Mouse (Mus musculus): ENCODE results near the gene Slc50a1. TPM values are rescaled to one million over a fixed set of nuclear protein-coding genes. Genes with fewer than 3 reads are reported as not detected.

The Slc50a1 gene
- polyA plus RNA-seq, 1 experiment from 2014 or later: 40.2 TPM

DNA sequence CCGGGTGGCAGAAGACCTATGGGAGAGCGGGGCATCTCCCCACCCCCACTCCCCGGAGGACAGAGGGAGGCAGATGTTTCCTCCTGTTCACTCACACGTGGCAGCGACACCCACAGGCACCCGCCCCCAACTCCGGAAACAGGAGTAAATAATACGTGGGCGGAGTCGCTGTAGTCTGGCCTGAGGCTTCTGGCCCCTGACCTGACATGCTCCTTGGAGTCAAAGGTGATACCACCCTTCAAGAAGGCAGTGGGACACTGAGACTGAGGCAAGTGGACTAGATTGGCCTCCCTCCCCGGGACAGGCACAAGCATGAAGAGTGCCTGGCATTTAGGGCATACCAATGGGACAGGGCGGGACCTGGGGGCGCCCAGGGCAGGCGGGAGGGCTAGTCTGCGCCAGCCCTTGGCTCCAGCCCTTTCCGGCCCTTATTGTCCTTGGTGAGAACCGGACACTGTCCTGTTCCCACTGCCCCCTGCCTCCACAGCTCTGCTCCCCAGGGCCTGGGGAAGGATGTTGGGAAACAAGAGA, 18.9 kb downstream of the Slc50a1 start:
- WGBS: 4% methylated on average over 17 of the region's 17 CpGs
- Histone ChIP-seq H3K36me3 (peaks cover 9% of the 10 kb centered on the region; the same call in 1 of the 2 replicates), H3K27me3 (replicated peaks) (peaks cover 4% of the 10 kb centered on the region; the same call in 1 of the 2 replicates), H3K9ac (no peak overlapping the region), H3K4me3 (no peak overlapping the region), H3K4me2 (replicated peaks) (peak overlapping the region; percentile 46), H3K9me3 (no peaks in the 10 kb centered on the region), H3K4me1 (peaks cover 27% of the 10 kb centered on the region), H3K27ac (no peak overlapping the region)
- no peak for ATAC-seq (ENCODE audit: low FRiP score, low read depth)

- Histone ChIP-seq H3K36me3 (peaks cover 9% of the 10 kb centered on the region; the same call in 1 of the 2 replicates), H3K9me3 (no peaks in the 10 kb centered on the region), H3K4me1 (peaks cover 33% of the 10 kb centered on the region), H3K27me3 (replicated peaks) (peaks cover 4% of the 10 kb centered on the region; the same call in 1 of the 2 replicates), H3K4me3 (no peak overlapping the region), H3K4me2 (replicated peaks) (peak overlapping the region; percentile 46; the same call in 1 of the 2 replicates), H3K9ac (no peak overlapping the region), H3K27ac (no peak overlapping the region)
- no peak for ATAC-seq (ENCODE audit: low FRiP score, low read depth)
- WGBS: 20% methylated on average over 7 of the region's 7 CpGs
Observed at GRCm38 (mm10) chr3:89250435-89251040, 19.8 kb downstream of the Slc50a1 start.

DNA sequence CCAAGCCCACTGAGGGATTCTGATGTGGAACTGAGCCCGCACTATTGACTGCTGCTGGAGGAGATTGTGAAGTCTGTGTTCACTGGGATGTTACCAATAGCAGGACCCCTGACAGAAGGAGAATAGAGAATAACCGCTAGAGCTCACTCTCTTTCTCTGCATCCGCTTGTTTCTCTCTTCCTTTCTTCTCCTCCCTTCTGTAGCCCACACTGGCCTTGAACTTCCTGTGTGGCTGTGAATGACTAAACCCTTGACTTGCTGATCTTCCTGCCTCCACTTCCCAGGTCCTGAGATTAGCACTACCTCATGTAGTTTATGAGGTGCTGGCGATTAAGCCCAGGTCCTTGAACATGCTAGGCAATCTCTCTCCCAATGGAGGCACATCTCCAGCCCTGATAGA, 22.9 kb downstream of the Slc50a1 start:
- Histone ChIP-seq H3K4me1 (peaks cover 53% of the 10 kb centered on the region), H3K4me3 (peak overlapping the region; percentile 66; the same call in 1 of the 2 replicates), H3K9ac (0 out of 2 replicates have a peak overlapping the region, but pooled peaks have one; percentile 76), H3K27me3 (replicated peaks) (peaks cover 4% of the 10 kb centered on the region; the same call in 1 of the 2 replicates), H3K36me3 (peaks cover 9% of the 10 kb centered on the region; the same call in 1 of the 2 replicates), H3K9me3 (no peaks in the 10 kb centered on the region), H3K4me2 (replicated peaks) (peak overlapping the region; percentile 83), H3K27ac (no peak overlapping the region)
- no peak for ATAC-seq (ENCODE audit: low FRiP score, low read depth)
- 86% methylated on average over 4 of the region's 4 CpGs for WGBS

GRCm38 (mm10) chr3:89246261-89247100, 23.9 kb downstream of the Slc50a1 start, which contains the start of gene Trim46:
Trim46 (minus strand) TSS chr3:89246309.
- ATAC-seq (ENCODE audit: low FRiP score, low read depth): peak; percentile 57
- WGBS: under 1% methylated on average over 42 of the region's 42 CpGs
- H3K4me1 ChIP-seq: peaks cover 50% of the 10 kb centered on the region

DNA sequence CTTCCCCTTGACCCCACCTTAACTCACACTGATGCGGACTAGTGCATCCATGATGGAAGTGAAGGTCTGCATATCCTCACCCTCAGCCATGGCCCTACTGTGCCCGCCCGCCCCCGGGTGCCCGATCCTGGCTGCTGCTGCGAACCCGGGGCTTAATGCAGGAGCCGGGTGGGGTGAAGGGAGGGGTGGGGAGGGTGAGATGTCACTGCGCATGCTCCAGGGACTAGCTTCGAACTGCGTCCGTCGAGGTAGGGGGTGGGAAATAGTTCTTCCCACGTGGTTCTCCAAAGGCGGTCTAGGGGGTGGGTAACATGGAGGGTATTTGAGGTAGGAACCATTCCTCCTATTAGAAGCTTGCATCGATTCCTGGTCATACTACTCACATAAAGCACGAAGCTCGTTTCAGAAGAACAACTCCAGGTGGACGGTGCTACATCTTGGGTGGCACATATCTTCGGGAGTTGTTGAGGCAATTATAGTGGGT, 24.6 kb downstream of the Slc50a1 start, which contains the start of gene Krtcap2:
TSS of gene Krtcap2 (plus strand) at position 279 of the 484 bp plus-strand sequence.
- ATAC-seq (ENCODE audit: low FRiP score, low read depth): peak; percentile 45
- Histone ChIP-seq H3K4me1 (peaks cover 43% of the 10 kb centered on the region), H3K27ac (peak within 1 kb of the TSS; percentile 74), H3K27me3 (replicated peaks) (no peaks in the 10 kb centered on the region), H3K4me2 (replicated peaks) (peak within 1 kb of the TSS; percentile 83), H3K36me3 (peaks cover 25% of the 10 kb centered on the region), H3K4me3 (peak within 1 kb of the TSS; percentile 66), H3K9me3 (no peaks in the 10 kb centered on the region), H3K9ac (peak within 1 kb of the TSS; percentile 76)
- 4% methylated on average over 20 of the region's 20 CpGs for WGBS

More at GRCm38 (mm10) chr3:89246261-89247100, 23.9 kb downstream of the Slc50a1 start, which contains the start of gene Trim46:
- Histone ChIP-seq H3K27ac (peak within 1 kb of the TSS; percentile 74), H3K27me3 (replicated peaks) (no peaks in the 10 kb centered on the region; the same call in 1 of the 2 replicates), H3K9ac (peak within 1 kb of the TSS; percentile 76), H3K4me2 (replicated peaks) (peak within 1 kb of the TSS; percentile 83), H3K4me3 (peak within 1 kb of the TSS; percentile 66), H3K36me3 (peaks cover 18% of the 10 kb centered on the region), H3K9me3 (no peaks in the 10 kb centered on the region)

GRCm38 (mm10) chr3:89244982-89245687, 25.2 kb downstream of the Slc50a1 start:
- no peaks in the 10 kb centered on the region for H3K9me3 ChIP-seq
- WGBS: under 1% methylated on average over 23 of the region's 26 CpGs
- peaks cover 31% of the 10 kb centered on the region for H3K36me3 ChIP-seq
- peaks cover 37% of the 10 kb centered on the region for H3K4me1 ChIP-seq
- H3K27me3 ChIP-seq (replicated peaks): no peaks in the 10 kb centered on the region
- peak overlapping the region; percentile 69 for H3K9ac ChIP-seq
- peak overlapping the region; percentile 74 for H3K27ac ChIP-seq
- ATAC-seq (ENCODE audit: low FRiP score, low read depth): peak; percentile 46
- H3K4me2 ChIP-seq (replicated peaks): peak overlapping the region; percentile 83
- H3K4me3 ChIP-seq: peak overlapping the region; percentile 49

GRCm38 (mm10) chr3:89244158-89244981, 26.0 kb downstream of the Slc50a1 start:
- peak; percentile 35 for ATAC-seq (ENCODE audit: low FRiP score, low read depth)
- H3K4me2 ChIP-seq (replicated peaks): peak overlapping the region; percentile 83
- H3K4me1 ChIP-seq: peaks cover 37% of the 10 kb centered on the region
- no peaks in the 10 kb centered on the region for H3K9me3 ChIP-seq
- H3K27ac ChIP-seq: peak overlapping the region; percentile 74
- H3K36me3 ChIP-seq: peaks cover 31% of the 10 kb centered on the region
- 15% methylated on average over 25 of the region's 25 CpGs for WGBS
- H3K9ac ChIP-seq: peak overlapping the region; percentile 69
- peak overlapping the region; percentile 49 for H3K4me3 ChIP-seq
- H3K27me3 ChIP-seq (replicated peaks): no peaks in the 10 kb centered on the region

GRCm38 (mm10) chr3:89243609-89244008, 26.8 kb downstream of the Slc50a1 start:
- H3K4me1 ChIP-seq: peaks cover 37% of the 10 kb centered on the region
- H3K4me3 ChIP-seq: peak overlapping the region; percentile 49
- 16% methylated on average over 14 of the region's 14 CpGs for WGBS
- ATAC-seq (ENCODE audit: low FRiP score, low read depth): no peak
- H3K36me3 ChIP-seq: peaks cover 31% of the 10 kb centered on the region
- H3K4me2 ChIP-seq (replicated peaks): peak overlapping the region; percentile 83
- no peaks in the 10 kb centered on the region for H3K9me3 ChIP-seq
- H3K27ac ChIP-seq: no peak overlapping the region
- H3K9ac ChIP-seq: peak overlapping the region; percentile 69
- no peaks in the 10 kb centered on the region for H3K27me3 ChIP-seq (replicated peaks)

DNA sequence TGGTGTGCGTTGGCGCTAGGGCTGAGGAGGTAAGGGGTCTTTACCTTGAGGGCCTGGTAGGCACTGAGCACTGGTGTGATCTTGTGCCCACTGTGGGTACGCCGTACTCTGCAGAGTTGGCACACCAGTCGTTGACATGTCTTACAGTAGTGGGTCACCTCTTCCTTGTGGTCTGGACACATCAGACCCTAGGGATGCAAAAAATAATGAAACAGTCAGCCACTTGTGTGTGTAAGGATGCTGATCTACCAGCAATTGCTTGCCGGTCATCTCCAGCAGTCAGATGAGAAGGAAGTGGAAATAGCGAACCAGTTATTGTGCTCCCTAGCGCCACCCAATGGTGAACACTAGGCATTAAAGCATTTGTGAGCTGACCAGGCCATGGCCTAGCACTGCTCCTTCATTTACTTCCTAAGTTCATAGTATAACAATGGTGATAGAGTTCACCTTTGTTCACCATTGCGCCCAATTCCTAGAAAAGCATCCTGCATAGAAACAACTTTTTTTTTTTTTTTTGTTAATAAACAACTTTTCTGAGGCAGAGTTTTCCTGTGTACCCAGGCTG, 28.0 kb downstream of the Slc50a1 start:
- Histone ChIP-seq H3K4me1 (peaks cover 31% of the 10 kb centered on the region), H3K4me3 (no peak overlapping the region), H3K27ac (no peak overlapping the region), H3K9ac (no peak overlapping the region), H3K4me2 (replicated peaks) (no peak overlapping the region), H3K27me3 (replicated peaks) (no peaks in the 10 kb centered on the region), H3K36me3 (peaks cover 43% of the 10 kb centered on the region), H3K9me3 (no peaks in the 10 kb centered on the region)
- WGBS: 77% methylated on average over 9 of the region's 9 CpGs
- ATAC-seq (ENCODE audit: low FRiP score, low read depth): no peak

- 80% methylated on average over 11 of the region's 12 CpGs for WGBS
- H3K9ac ChIP-seq: no peak overlapping the region
Observed at GRCm38 (mm10) chr3:89238494-89238893, 31.9 kb downstream of the Slc50a1 start.

More at GRCm38 (mm10) chr3:89238494-89238893, 31.9 kb downstream of the Slc50a1 start:
- H3K4me2 ChIP-seq (replicated peaks): no peak overlapping the region
- peaks cover 79% of the 10 kb centered on the region for H3K36me3 ChIP-seq
- peaks cover 4% of the 10 kb centered on the region for H3K4me1 ChIP-seq
- ATAC-seq (ENCODE audit: low FRiP score, low read depth): no peak
- H3K27ac ChIP-seq: no peak overlapping the region
- H3K9me3 ChIP-seq: no peaks in the 10 kb centered on the region
- no peak overlapping the region for H3K4me3 ChIP-seq
- H3K27me3 ChIP-seq (replicated peaks): no peaks in the 10 kb centered on the region

Data from neural tube, embryonic 12.5 days (tissue).